Mouse (Mus musculus) myocyte (in vitro differentiated cells): ENCODE results near the gene Col4a2. TPM values are rescaled to one million over a fixed set of nuclear protein-coding genes. Genes with fewer than 3 reads are reported as not detected.

Experiments used
- H3K27me3 ChIP-seq: one replicate; pipeline ENCODE4 v1.6.1; 2011; ENCODE audit not compliant: control insufficient read depth, insufficient read depth, insufficient read length
- H3K36me3 ChIP-seq: one replicate; pipeline ENCODE4 v1.6.1; 2011; ENCODE audit not compliant: control insufficient read depth, insufficient read depth
- H3K4me2 ChIP-seq: one replicate; pipeline ENCODE4 v1.6.1; 2011; ENCODE audit warnings: low read depth, control low read depth
- H3K4me3 ChIP-seq: one replicate; pipeline ENCODE4 v1.5.1; 2011; ENCODE audit warnings: mild to moderate bottlenecking, control low read depth, moderate library complexity
- H3K79me2 ChIP-seq: one replicate; pipeline ENCODE4 v1.6.1; 2011; ENCODE audit not compliant: control insufficient read depth, insufficient read depth
- H3ac ChIP-seq: one replicate; pipeline ENCODE4 v1.6.1; 2011; ENCODE audit not compliant: control insufficient read depth, insufficient read length
- CEBPB ChIP-seq: IDR thresholded peaks from 2 replicates; pipeline ENCODE4 v1.6.1; 2011; ENCODE audit warnings: mild to moderate bottlenecking, moderate library complexity; ENCODE audit not compliant: poor library complexity, insufficient read depth, severe bottlenecking
- E2F4 ChIP-seq: IDR thresholded peaks from one replicate; pipeline ENCODE4 v1.6.1; 2011; ENCODE audit warnings: mild to moderate bottlenecking, control low read depth, moderate library complexity; ENCODE audit not compliant: insufficient read depth
- MAX ChIP-seq: IDR thresholded peaks from one replicate; pipeline ENCODE4 v1.6.1; 2011; ENCODE audit warnings: low read depth, mild to moderate bottlenecking, control low read depth
- MYOD1 ChIP-seq, 3 experiments: IDR thresholded peaks; one replicate each; pipeline ENCODE4 v1.6.1; 2011; ENCODE audit warnings: control low read depth in 2 of 3, low read depth in 2 of 3, mild to moderate bottlenecking in 2 of 3, moderate library complexity in 1 of 3; ENCODE audit not compliant: insufficient read length in 2 of 3, control insufficient read depth in 1 of 3
- MYOG ChIP-seq, 3 experiments: IDR thresholded peaks; one replicate each; pipeline ENCODE4 v1.6.1; 2011; ENCODE audit warnings: control low read depth in 2 of 3, low read depth in 2 of 3, mild to moderate bottlenecking in 2 of 3; ENCODE audit not compliant: insufficient read length in 2 of 3, control insufficient read depth in 1 of 3, insufficient read depth in 1 of 3
- POLR2A ChIP-seq: IDR thresholded peaks from one replicate; pipeline ENCODE4 v1.6.1; 2011; ENCODE audit warnings: low read depth, mild to moderate bottlenecking, control low read depth, moderate library complexity; ENCODE audit not compliant: insufficient read length
- POLR2AphosphoS2 ChIP-seq: IDR thresholded peaks from one replicate; pipeline ENCODE4 v1.6.1; 2011; ENCODE audit warnings: low read depth, control low read depth; ENCODE audit not compliant: insufficient read length
- REST ChIP-seq: IDR thresholded peaks from one replicate; pipeline ENCODE4 v1.6.1; 2011; ENCODE audit warnings: mild to moderate bottlenecking, control low read depth, moderate library complexity; ENCODE audit not compliant: insufficient read depth, insufficient read length
- SRF ChIP-seq: IDR thresholded peaks from one replicate; pipeline ENCODE4 v1.6.1; 2011; ENCODE audit warnings: low read depth; ENCODE audit not compliant: control insufficient read depth, insufficient read length
- TCF12 ChIP-seq: IDR thresholded peaks from one replicate; pipeline ENCODE4 v1.6.1; 2011; ENCODE audit warnings: mild to moderate bottlenecking, control low read depth; ENCODE audit not compliant: poor library complexity, insufficient read depth, severe bottlenecking
- TCF3 ChIP-seq: IDR thresholded peaks from one replicate; pipeline ENCODE4 v1.6.1; 2011; ENCODE audit warnings: low read depth, control low read depth; ENCODE audit not compliant: insufficient read length
- USF1 ChIP-seq: IDR thresholded peaks from one replicate; pipeline ENCODE4 v1.6.1; 2011; ENCODE audit warnings: low read depth, mild to moderate bottlenecking, control low read depth, moderate library complexity
- polyA plus RNA-seq: library from polyadenylated mRNA; unstranded; fragments of >200 nt; fragmentation: generic; extraction: Trizol; gene quantifications from one replicate; pipeline ENCODE4 v1.2.1, GENCODE M21; 2012; ENCODE audit warnings: missing spikeins

The Col4a2 gene
- polyA plus RNA-seq, 1 experiment: 47.3 TPM

DNA sequence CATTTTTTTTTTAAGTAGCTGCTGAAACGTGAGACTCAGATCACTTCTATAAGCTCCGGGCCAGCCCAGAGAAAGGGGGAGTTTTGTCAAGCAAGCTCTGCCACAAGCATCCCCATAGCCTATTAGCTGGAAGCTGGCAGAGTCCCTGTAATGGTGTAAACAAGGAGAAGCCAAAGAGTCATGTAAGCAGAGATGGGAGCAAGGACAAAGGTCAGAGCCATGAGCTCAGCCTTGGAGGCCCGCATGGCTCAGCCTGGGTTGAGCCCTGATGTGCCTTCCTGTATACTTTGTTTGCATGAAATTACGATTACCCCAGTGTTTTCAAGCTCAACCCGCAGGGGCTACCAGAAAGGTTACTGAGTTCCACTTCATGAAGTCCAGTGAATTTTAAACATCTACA, 146.4 kb downstream of the Col4a2 start:
- no peak overlapping the region for H3K4me2 ChIP-seq
- H3ac ChIP-seq: no peak overlapping the region
- H3K27me3 ChIP-seq: no peaks in the 10 kb centered on the region
- no peak for TF ChIP-seq REST
- TF ChIP-seq E2F4: no peak
- no peak for TF ChIP-seq USF1
- TF ChIP-seq POLR2A: no peak
- TF ChIP-seq CEBPB: no peak
- no peak for TF ChIP-seq TCF3
- TF ChIP-seq TCF12: no peak
- no peak for TF ChIP-seq POLR2AphosphoS2
- TF ChIP-seq SRF: no peak
- TF ChIP-seq MYOD1 (IDR thresholded peaks at IDR 0.05; ENCODE audit: control insufficient read depth in 1 of 3, insufficient read length in 2 of 3, low read depth in 2 of 3): no peak
- no peak for TF ChIP-seq MAX
- TF ChIP-seq MYOG (IDR thresholded peaks at IDR 0.05; ENCODE audit: control insufficient read depth in 1 of 3, insufficient read depth in 1 of 3, insufficient read length in 2 of 3, low read depth in 2 of 3): no peak
- no peak overlapping the region for H3K4me3 ChIP-seq
- H3K79me2 ChIP-seq: no peaks in the 10 kb centered on the region
- H3K36me3 ChIP-seq: no peaks in the 10 kb centered on the region

DNA sequence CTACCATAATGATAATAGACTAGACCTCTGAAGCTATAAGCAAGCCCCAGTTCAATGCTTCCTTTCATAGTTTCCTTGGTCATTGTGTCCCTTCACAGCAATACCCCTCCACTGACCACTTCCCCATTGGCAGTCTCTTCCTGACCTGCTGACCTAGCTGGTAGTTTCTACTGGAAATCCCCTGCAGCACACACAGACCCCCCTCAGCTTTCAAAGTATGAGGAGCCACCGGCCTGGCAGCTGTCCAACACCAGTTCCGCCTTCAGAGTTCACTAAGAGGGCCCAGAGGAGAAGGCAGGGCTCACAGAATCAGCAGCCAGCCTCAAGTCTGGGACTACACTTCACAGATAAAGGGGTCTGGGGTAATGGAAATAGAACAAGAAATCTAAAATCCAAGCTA, 148.3 kb downstream of the Col4a2 start:
- Histone ChIP-seq H3K27me3 (no peaks in the 10 kb centered on the region), H3K79me2 (no peaks in the 10 kb centered on the region), H3K4me3 (no peak overlapping the region), H3K4me2 (no peak overlapping the region), H3K36me3 (no peaks in the 10 kb centered on the region), H3ac (no peak overlapping the region)
- no peak for TF ChIP-seq MYOG (IDR thresholded peaks at IDR 0.05; ENCODE audit: control insufficient read depth in 1 of 3, insufficient read depth in 1 of 3, insufficient read length in 2 of 3, low read depth in 2 of 3)
- no peak for TF ChIP-seq MYOD1 (IDR thresholded peaks at IDR 0.05; ENCODE audit: control insufficient read depth in 1 of 3, insufficient read length in 2 of 3, low read depth in 2 of 3)
- no peak for TF ChIP-seq TCF3

DNA sequence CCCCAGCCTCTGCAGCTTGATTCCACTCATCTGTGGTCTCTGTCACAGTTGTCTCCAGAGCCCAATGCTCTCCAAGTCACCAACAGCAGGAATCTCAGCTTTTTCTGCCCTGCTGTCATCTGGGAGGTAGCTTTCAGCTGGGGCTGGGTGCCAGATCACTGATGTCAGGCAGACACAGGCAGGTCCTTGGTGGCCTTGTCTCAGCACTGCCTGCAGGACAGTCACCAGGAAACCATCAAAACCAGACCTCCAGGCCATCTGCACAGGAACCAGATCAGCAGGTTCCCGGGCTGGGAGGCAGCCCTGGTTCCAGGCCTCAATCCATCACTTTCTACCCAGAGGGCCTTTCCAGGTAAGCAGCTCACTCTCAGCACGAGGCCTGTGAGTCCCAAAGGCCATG, 149.2 kb downstream of the Col4a2 start:
- H3K79me2 ChIP-seq: no peaks in the 10 kb centered on the region

DNA sequence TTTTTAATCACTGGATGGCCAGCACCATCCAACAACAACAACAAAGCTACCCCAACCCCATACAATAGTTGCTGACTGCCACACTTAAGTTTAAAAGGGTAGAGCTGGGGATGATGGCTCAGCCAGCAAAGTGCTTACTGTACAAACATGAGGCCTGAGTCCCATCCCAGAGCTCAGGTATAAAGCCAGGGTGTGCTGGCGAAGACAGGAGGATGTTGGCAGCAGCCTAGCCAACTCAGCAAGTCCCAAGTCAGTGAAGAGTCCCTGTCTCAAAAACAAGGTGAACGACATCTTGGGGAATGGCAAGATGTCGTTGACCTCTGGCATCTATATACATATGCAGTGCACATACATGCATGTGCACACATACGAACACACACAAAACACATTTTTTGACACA, 150.0 kb downstream of the Col4a2 start:
- Histone ChIP-seq H3K4me3 (no peak overlapping the region), H3K36me3 (no peaks in the 10 kb centered on the region), H3ac (no peak overlapping the region), H3K79me2 (no peaks in the 10 kb centered on the region), H3K4me2 (no peak overlapping the region), H3K27me3 (no peaks in the 10 kb centered on the region)
- TF ChIP-seq POLR2A: no peak
- no peak for TF ChIP-seq TCF12
- TF ChIP-seq REST: no peak
- no peak for TF ChIP-seq TCF3
- no peak for TF ChIP-seq POLR2AphosphoS2
- no peak for TF ChIP-seq MYOD1 (IDR thresholded peaks at IDR 0.05; ENCODE audit: control insufficient read depth in 1 of 3, insufficient read length in 2 of 3, low read depth in 2 of 3)
- no peak for TF ChIP-seq MAX
- no peak for TF ChIP-seq MYOG (IDR thresholded peaks at IDR 0.05; ENCODE audit: control insufficient read depth in 1 of 3, insufficient read depth in 1 of 3, insufficient read length in 2 of 3, low read depth in 2 of 3)
- no peak for TF ChIP-seq E2F4
- TF ChIP-seq CEBPB: no peak
- no peak for TF ChIP-seq USF1
- TF ChIP-seq SRF: no peak

More for the DNA sequence above, 149.2 kb downstream of the Col4a2 start:
- Histone ChIP-seq H3K4me3 (no peak overlapping the region), H3K36me3 (no peaks in the 10 kb centered on the region), H3K27me3 (no peaks in the 10 kb centered on the region), H3K4me2 (no peak overlapping the region), H3ac (no peak overlapping the region)
- TF ChIP-seq MAX: no peak
- TF ChIP-seq SRF: no peak
- no peak for TF ChIP-seq TCF3
- no peak for TF ChIP-seq MYOG (IDR thresholded peaks at IDR 0.05; ENCODE audit: control insufficient read depth in 1 of 3, insufficient read depth in 1 of 3, insufficient read length in 2 of 3, low read depth in 2 of 3)
- TF ChIP-seq POLR2AphosphoS2: no peak
- TF ChIP-seq MYOD1 (IDR thresholded peaks at IDR 0.05; ENCODE audit: control insufficient read depth in 1 of 3, insufficient read length in 2 of 3, low read depth in 2 of 3): no peak
- TF ChIP-seq CEBPB: no peak
- no peak for TF ChIP-seq REST
- TF ChIP-seq TCF12: no peak
- no peak for TF ChIP-seq POLR2A
- no peak for TF ChIP-seq USF1
- no peak for TF ChIP-seq E2F4

DNA sequence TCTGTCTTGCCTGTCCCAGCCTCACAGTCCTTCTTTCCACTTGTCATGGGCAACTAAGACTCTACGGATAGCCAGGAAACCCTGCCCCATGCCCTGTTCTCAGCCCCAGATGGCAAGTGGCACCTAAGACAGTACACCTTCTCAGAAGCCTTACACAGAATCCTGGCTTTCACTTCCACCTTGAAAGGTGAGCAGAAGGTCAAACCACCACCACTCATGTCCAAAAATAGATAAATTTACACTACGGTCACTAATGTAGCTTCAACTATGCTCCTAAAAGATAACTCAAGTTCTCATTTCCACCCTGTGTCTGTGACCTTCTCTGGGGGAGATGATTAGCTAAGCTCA, 150.9 kb downstream of the Col4a2 start:
- no peak for TF ChIP-seq MYOG (IDR thresholded peaks at IDR 0.05; ENCODE audit: control insufficient read depth in 1 of 3, insufficient read depth in 1 of 3, insufficient read length in 2 of 3, low read depth in 2 of 3)
- no peak for TF ChIP-seq MYOD1 (IDR thresholded peaks at IDR 0.05; ENCODE audit: control insufficient read depth in 1 of 3, insufficient read length in 2 of 3, low read depth in 2 of 3)
- TF ChIP-seq SRF: no peak
- TF ChIP-seq TCF12: no peak
- TF ChIP-seq CEBPB: no peak
- TF ChIP-seq E2F4: no peak
- no peak for TF ChIP-seq MAX
- TF ChIP-seq REST: no peak
- no peak for TF ChIP-seq USF1
- no peak for TF ChIP-seq POLR2A
- TF ChIP-seq POLR2AphosphoS2: no peak
- no peak for TF ChIP-seq TCF3
- H3K27me3 ChIP-seq: no peaks in the 10 kb centered on the region

More for the DNA sequence above, 150.9 kb downstream of the Col4a2 start:
- Histone ChIP-seq H3K4me2 (peak overlapping the region; percentile 47), H3K4me3 (no peak overlapping the region), H3K36me3 (no peaks in the 10 kb centered on the region), H3ac (no peak overlapping the region), H3K79me2 (no peaks in the 10 kb centered on the region)
